Mouse (Mus musculus): ENCODE measurements around the gene Klk4. TPM values are rescaled to one million over a fixed set of nuclear protein-coding genes. Genes with fewer than 3 reads are reported as not detected.
A peak's percentile ranks its signal among the peaks of the same experiment; 100 is the strongest.

Klk4 gene
- polyA plus RNA-seq, 1 experiment from 2014 or later, result not detected

- Histone ChIP-seq H3K4me2 (replicated peaks; ENCODE audit: low read depth, low read length) (no peak overlapping the region), H3K27me3 (replicated peaks; ENCODE audit: insufficient read depth, low read length) (no peaks in the 10 kb centered on the region)
- 23% methylated on average over 1 of the region's 1 CpGs for WGBS
Observed at GRCm38 (mm10) chr7:43878281-43878680, 2.7 kb upstream of the Klk4 start.

GRCm38 (mm10) chr7:43882346-43882745, 1.4 kb downstream of the Klk4 start:
- H3K4me2 ChIP-seq (replicated peaks; ENCODE audit: low read depth, low read length), result no peak overlapping the region
- H3K27me3 ChIP-seq (replicated peaks; ENCODE audit: insufficient read depth, low read length), result no peaks in the 10 kb centered on the region
- H3K4me3 ChIP-seq (ENCODE audit: low read depth, low read length), result no peak overlapping the region
- whole genome bisulfite sequencing, result 20% methylated on average over 4 of the region's 4 CpGs
- DNase-seq (ENCODE audit: low spot score) (no peak), ATAC-seq (no peak)
- no peak overlapping the region for H3K27ac ChIP-seq (ENCODE audit: low read length)
- H3K9me3 ChIP-seq (ENCODE audit: low read length), result no peaks in the 10 kb centered on the region
- TF ChIP-seq EP300 (IDR thresholded peaks at IDR 0.05) (no peak), CTCF (IDR thresholded peaks at IDR 0.05) (no peak)
- H3K4me1 ChIP-seq (ENCODE audit: insufficient read depth, low read depth, low read length), result no peaks in the 10 kb centered on the region
- H3K9ac ChIP-seq (replicated peaks; ENCODE audit: low read depth), result no peak overlapping the region
- H3K36me3 ChIP-seq (ENCODE audit: insufficient read depth, low read length), result no peaks in the 10 kb centered on the region

More at GRCm38 (mm10) chr7:43878281-43878680, 2.7 kb upstream of the Klk4 start:
- no peaks in the 10 kb centered on the region for H3K9me3 ChIP-seq (ENCODE audit: low read length)
- no peak for ATAC-seq
- no peak overlapping the region for H3K9ac ChIP-seq (replicated peaks; ENCODE audit: low read depth)
- no peak overlapping the region for H3K4me3 ChIP-seq (ENCODE audit: low read depth, low read length)
- DNase-seq (ENCODE audit: low spot score), result no peak
- no peaks in the 10 kb centered on the region for H3K4me1 ChIP-seq (ENCODE audit: insufficient read depth, low read depth, low read length)
- no peaks in the 10 kb centered on the region for H3K36me3 ChIP-seq (ENCODE audit: insufficient read depth, low read length)
- H3K27ac ChIP-seq (ENCODE audit: low read length), result no peak overlapping the region
- no peak for TF ChIP-seq EP300 (IDR thresholded peaks at IDR 0.05)
- no peak for TF ChIP-seq CTCF (IDR thresholded peaks at IDR 0.05)

GRCm38 (mm10) chr7:43882811-43883210, 1.9 kb downstream of the Klk4 start:
- no peak overlapping the region for H3K9ac ChIP-seq (replicated peaks; ENCODE audit: low read depth)
- no peaks in the 10 kb centered on the region for H3K4me1 ChIP-seq (ENCODE audit: insufficient read depth, low read depth, low read length)
- TF ChIP-seq CTCF (IDR thresholded peaks at IDR 0.05), result no peak
- TF ChIP-seq EP300 (IDR thresholded peaks at IDR 0.05), result no peak
- no peak overlapping the region for H3K4me3 ChIP-seq (ENCODE audit: low read depth, low read length)
- ATAC-seq, result no peak
- no peaks in the 10 kb centered on the region for H3K36me3 ChIP-seq (ENCODE audit: insufficient read depth, low read length)
- WGBS, result 31% methylated on average over 4 of the region's 4 CpGs
- H3K27ac ChIP-seq (ENCODE audit: low read length), result no peak overlapping the region
- H3K27me3 ChIP-seq (replicated peaks; ENCODE audit: insufficient read depth, low read length), result no peaks in the 10 kb centered on the region
- no peaks in the 10 kb centered on the region for H3K9me3 ChIP-seq (ENCODE audit: low read length)
- H3K4me2 ChIP-seq (replicated peaks; ENCODE audit: low read depth, low read length), result no peak overlapping the region
- no peak for DNase-seq (ENCODE audit: low spot score)

GRCm38 (mm10) chr7:43883547-43883946, 2.6 kb downstream of the Klk4 start:
- peak; percentile 18 for DNase-seq (ENCODE audit: low spot score)
- Histone ChIP-seq H3K4me2 (replicated peaks; ENCODE audit: low read depth, low read length) (no peak overlapping the region), H3K27me3 (replicated peaks; ENCODE audit: insufficient read depth, low read length) (no peaks in the 10 kb centered on the region), H3K27ac (ENCODE audit: low read length) (no peak overlapping the region), H3K4me1 (ENCODE audit: insufficient read depth, low read depth, low read length) (no peaks in the 10 kb centered on the region), H3K4me3 (ENCODE audit: low read depth, low read length) (no peak overlapping the region), H3K9ac (replicated peaks; ENCODE audit: low read depth) (no peak overlapping the region), H3K9me3 (ENCODE audit: low read length) (no peaks in the 10 kb centered on the region), H3K36me3 (ENCODE audit: insufficient read depth, low read length) (no peaks in the 10 kb centered on the region)
- 11% methylated on average over 14 of the region's 14 CpGs for WGBS
- no peak for ATAC-seq
- no peak for TF ChIP-seq EP300 (IDR thresholded peaks at IDR 0.05)
- peak; percentile 75 for TF ChIP-seq CTCF (IDR thresholded peaks at IDR 0.05)

GRCm38 (mm10) chr7:43891365-43891764, 10.4 kb downstream of the Klk4 start:
- H3K9me3 ChIP-seq (ENCODE audit: low read length), result no peaks in the 10 kb centered on the region
- DNase-seq (ENCODE audit: low spot score) (no peak), ATAC-seq (no peak)
- WGBS, result 49% methylated on average over 5 of the region's 5 CpGs
- no peak for TF ChIP-seq EP300 (IDR thresholded peaks at IDR 0.05)
- TF ChIP-seq CTCF (IDR thresholded peaks at IDR 0.05), result no peak
- no peaks in the 10 kb centered on the region for H3K36me3 ChIP-seq (ENCODE audit: insufficient read depth, low read length)
- H3K4me3 ChIP-seq (ENCODE audit: low read depth, low read length), result no peak overlapping the region
- H3K9ac ChIP-seq (replicated peaks; ENCODE audit: low read depth), result no peak overlapping the region
- no peaks in the 10 kb centered on the region for H3K27me3 ChIP-seq (replicated peaks; ENCODE audit: insufficient read depth, low read length)
- H3K4me1 ChIP-seq (ENCODE audit: insufficient read depth, low read depth, low read length), result no peaks in the 10 kb centered on the region
- H3K4me2 ChIP-seq (replicated peaks; ENCODE audit: low read depth, low read length), result no peak overlapping the region
- H3K27ac ChIP-seq (ENCODE audit: low read length), result no peak overlapping the region

GRCm38 (mm10) chr7:43891788-43892187, 10.8 kb downstream of the Klk4 start:
- no peak overlapping the region for H3K4me2 ChIP-seq (replicated peaks; ENCODE audit: low read depth, low read length)
- TF ChIP-seq EP300 (IDR thresholded peaks at IDR 0.05) (no peak), CTCF (IDR thresholded peaks at IDR 0.05) (no peak)
- ATAC-seq (no peak), DNase-seq (ENCODE audit: low spot score) (no peak)
- H3K4me3 ChIP-seq (ENCODE audit: low read depth, low read length), result no peak overlapping the region
- no peaks in the 10 kb centered on the region for H3K36me3 ChIP-seq (ENCODE audit: insufficient read depth, low read length)
- H3K27me3 ChIP-seq (replicated peaks; ENCODE audit: insufficient read depth, low read length), result no peaks in the 10 kb centered on the region
- no peak overlapping the region for H3K27ac ChIP-seq (ENCODE audit: low read length)
- no peaks in the 10 kb centered on the region for H3K4me1 ChIP-seq (ENCODE audit: insufficient read depth, low read depth, low read length)
- WGBS, result 30% methylated on average over 3 of the region's 3 CpGs
- no peaks in the 10 kb centered on the region for H3K9me3 ChIP-seq (ENCODE audit: low read length)
- no peak overlapping the region for H3K9ac ChIP-seq (replicated peaks; ENCODE audit: low read depth)

- Histone ChIP-seq H3K4me3 (ENCODE audit: low read depth, low read length) (no peak overlapping the region), H3K27ac (ENCODE audit: low read length) (no peak overlapping the region), H3K36me3 (ENCODE audit: insufficient read depth, low read length) (no peaks in the 10 kb centered on the region), H3K4me2 (replicated peaks; ENCODE audit: low read depth, low read length) (no peak overlapping the region), H3K27me3 (replicated peaks; ENCODE audit: insufficient read depth, low read length) (no peaks in the 10 kb centered on the region), H3K9ac (replicated peaks; ENCODE audit: low read depth) (no peak overlapping the region), H3K4me1 (ENCODE audit: insufficient read depth, low read depth, low read length) (no peaks in the 10 kb centered on the region), H3K9me3 (ENCODE audit: low read length) (no peaks in the 10 kb centered on the region)
- DNase-seq (ENCODE audit: low spot score) (peak; percentile 64), ATAC-seq (peak; percentile 85)
- 16% methylated on average over 1 of the region's 1 CpGs for WGBS
- peak; percentile 96 for TF ChIP-seq CTCF (IDR thresholded peaks at IDR 0.05)
- TF ChIP-seq EP300 (IDR thresholded peaks at IDR 0.05), result no peak
Observed at GRCm38 (mm10) chr7:43894836-43895235, 13.9 kb downstream of the Klk4 start.

All from lung, postnatal 0 days (tissue).